Mouse (Mus musculus) MEL (cell line): ENCODE data around the gene Pax9.

Experiments
- BHLHE40 ChIP-seq: IDR thresholded peaks from 2 replicates; pipeline ENCODE4 v1.6.1; 2012; ENCODE audit warnings: low read depth, mild to moderate bottlenecking, inconsistent platforms, low read length, improper control_type of control experiment, borderline replicate concordance
- CTCF ChIP-seq, 3 experiments: IDR thresholded peaks in 2 of 3; conservative IDR thresholded peaks in 1 of 3; 2 replicates each; pipeline ENCODE4 v1.5.1; 2011 to 2012; ENCODE audit warnings: low read length in 3 of 3, low read depth in 2 of 3, mild to moderate bottlenecking in 2 of 3, improper control_type of control experiment in 1 of 3, inconsistent platforms in 1 of 3, mixed read lengths in 1 of 3, moderate library complexity in 1 of 3; ENCODE audit not compliant: control insufficient read depth in 1 of 3, insufficient read depth in 1 of 3, poor library complexity in 1 of 3, severe bottlenecking in 1 of 3
- EP300 ChIP-seq, 2 experiments: IDR thresholded peaks; 2 replicates each; pipeline ENCODE4 v1.6.1; 2011; ENCODE audit warnings: improper control_type of control experiment in 2 of 2, low read length in 2 of 2, low read depth in 1 of 2, mild to moderate bottlenecking in 1 of 2
- JUND ChIP-seq: IDR thresholded peaks from 2 replicates; pipeline ENCODE4 v1.6.1; 2011; ENCODE audit warnings: low read depth, mild to moderate bottlenecking, improper control_type of control experiment, low read length
- MYC ChIP-seq: IDR thresholded peaks from 2 replicates; pipeline ENCODE4 v1.6.1; 2011; ENCODE audit warnings: low read depth, mild to moderate bottlenecking, low read length, improper control_type of control experiment, moderate library complexity
- POLR2A ChIP-seq, 2 experiments: IDR thresholded peaks; 2 replicates each; pipeline ENCODE4 v1.6.1; 2011 to 2012; ENCODE audit warnings: low read length in 2 of 2, mild to moderate bottlenecking in 2 of 2, control low read depth in 1 of 2, improper control_type of control experiment in 1 of 2, low read depth in 1 of 2, moderate library complexity in 1 of 2; ENCODE audit not compliant: control insufficient read depth in 1 of 2, insufficient read depth in 1 of 2, poor library complexity in 1 of 2
- ZMIZ1 ChIP-seq: IDR thresholded peaks from 2 replicates; pipeline ENCODE4 v1.6.1; 2012; ENCODE audit warnings: low read depth, mild to moderate bottlenecking, inconsistent platforms, low read length, improper control_type of control experiment, moderate library complexity

DNA sequence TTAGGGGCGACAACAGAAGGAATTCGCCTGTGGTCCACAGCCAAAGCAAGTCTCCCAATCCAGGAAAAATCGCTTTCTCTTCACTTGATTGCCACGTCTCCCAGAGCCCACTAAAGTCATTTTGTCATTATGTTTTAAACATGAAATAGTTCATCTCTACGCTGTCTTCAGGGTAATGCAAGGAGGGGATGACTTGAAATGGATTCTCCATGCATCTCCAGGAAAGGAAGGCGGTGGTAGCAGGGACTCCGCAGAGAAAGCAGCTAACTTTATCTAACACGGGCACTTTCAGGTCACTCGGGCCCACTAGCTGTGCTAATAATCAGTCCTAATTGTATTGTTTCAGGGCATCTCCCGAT is 3.1 kb upstream of the Pax9 start:
- TF ChIP-seq CTCF (IDR thresholded peaks at IDR 0.05 in 2 of 3, conservative IDR thresholded peaks at IDR 0.05 in 1 of 3; ENCODE audit: control insufficient read depth in 1 of 3, insufficient read depth in 1 of 3, low read depth in 2 of 3, low read length in 3 of 3, poor library complexity in 1 of 3, severe bottlenecking in 1 of 3) (no peak), ZMIZ1 (no peak), POLR2A (IDR thresholded peaks at IDR 0.05; ENCODE audit: control insufficient read depth in 1 of 2, insufficient read depth in 1 of 2, low read depth in 1 of 2, low read length in 2 of 2, poor library complexity in 1 of 2) (no peak), EP300 (IDR thresholded peaks at IDR 0.05; ENCODE audit: low read depth in 1 of 2, low read length in 2 of 2) (no peak), MYC (no peak), BHLHE40 (no peak), JUND (no peak)
